Comparison of ENCODE assay signal across 8 mouse cellular contexts in genomic region chr8:11375749-11376438, GRCm38 (mm10).
DNase-seq lines count a peak whose midpoint lies in the region; ATAC-seq lines count a peak whose summit lies in the region.

No protein-coding gene starts in this region.

- H3K27ac ChIP-seq in heart, embryonic 11.5 days (ENCODE audit: low read depth, low read length): no peak overlapping the region
- H3K27ac ChIP-seq in heart, embryonic 12.5 days (ENCODE audit: poor library complexity, severe bottlenecking): peak overlapping the region; percentile 59; the same call in 1 of the 2 replicates

- no peak for ATAC-seq in heart, embryonic 11.5 days (replicated peaks; ENCODE audit: insufficient number of reproducible peaks, low FRiP score, low TSS enrichment)
- ATAC-seq in heart, embryonic 12.5 days (ENCODE audit: insufficient number of reproducible peaks, low FRiP score): no peak

- DNase-seq in heart, postnatal 36 days: no peak
- peak; percentile 40 for DNase-seq in urinary bladder, adult 2 months (ENCODE audit: low spot score)
- DNase-seq in urinary bladder, postnatal 25 days (ENCODE audit: low spot score): no peak
- no peak for DNase-seq in thymus, adult 18-20 months
- no peak for DNase-seq in c-Kit-positive CD71-positive TER-119-positive erythroid progenitor cells, embryonic 14.5 days (ENCODE audit: low spot score)
- DNase-seq in right cerebral cortex, postnatal 36 days (ENCODE audit: low spot score in 2 of 2): no peak

- 48% methylated on average over 18 of the region's 18 CpGs for WGBS in heart, embryonic 11.5 days (ENCODE audit: insufficient replicate concordance)
- 45% methylated on average over 18 of the region's 18 CpGs for WGBS in heart, embryonic 12.5 days

- 0 out of 2 replicates have a peak overlapping the region, but pooled peaks have one; percentile 9 for H3K4me2 ChIP-seq in heart, embryonic 11.5 days
- H3K4me2 ChIP-seq in heart, embryonic 12.5 days: 0 out of 2 replicates have a peak overlapping the region, but pooled peaks have one; percentile 11

- intact Hi-C loops in heart, postnatal 36 days (cut with DNase I): no loop called here

- no peaks in the 10 kb centered on the region for H3K36me3 ChIP-seq in heart, embryonic 11.5 days (ENCODE audit: control insufficient read depth, insufficient read depth, low read length)
- 0 out of 2 replicates have a peak, but pooled peaks cover 7% of the 10 kb centered on the region for H3K36me3 ChIP-seq in heart, embryonic 12.5 days

- H3K4me1 ChIP-seq in heart, embryonic 11.5 days (ENCODE audit: control insufficient read depth, insufficient read depth, low read length): peaks cover 39% of the 10 kb centered on the region
- H3K4me1 ChIP-seq in heart, embryonic 12.5 days (replicated peaks): peaks cover 77% of the 10 kb centered on the region

- H3K9me3 ChIP-seq in heart, embryonic 11.5 days (replicated peaks; ENCODE audit: control insufficient read depth, low read length): no peaks in the 10 kb centered on the region
- H3K9me3 ChIP-seq in heart, embryonic 12.5 days (replicated peaks): no peaks in the 10 kb centered on the region

- no peak overlapping the region for H3K4me3 ChIP-seq in heart, embryonic 11.5 days (ENCODE audit: low read depth, low read length)
- H3K4me3 ChIP-seq in heart, embryonic 12.5 days: no peak overlapping the region

- no peaks in the 10 kb centered on the region for H3K27me3 ChIP-seq in heart, embryonic 11.5 days (ENCODE audit: control insufficient read depth, insufficient read depth, low read length)
- H3K27me3 ChIP-seq in heart, embryonic 12.5 days (replicated peaks): no peaks in the 10 kb centered on the region

- H3K9ac ChIP-seq in heart, embryonic 11.5 days (ENCODE audit: low read depth, low read length): no peak overlapping the region
- H3K9ac ChIP-seq in heart, embryonic 12.5 days: no peak overlapping the region
